Mouse (Mus musculus): Measurements from ENCODE around the gene BC053393. TPM values are rescaled to one million over a fixed set of nuclear protein-coding genes. Genes with fewer than 3 reads are reported as not detected.

BC053393 gene
- not detected in 2 replicates for polyA plus RNA-seq (2015; fragmentation: Nextera tagmentation; extraction: Ambion mirVana)

DNA sequence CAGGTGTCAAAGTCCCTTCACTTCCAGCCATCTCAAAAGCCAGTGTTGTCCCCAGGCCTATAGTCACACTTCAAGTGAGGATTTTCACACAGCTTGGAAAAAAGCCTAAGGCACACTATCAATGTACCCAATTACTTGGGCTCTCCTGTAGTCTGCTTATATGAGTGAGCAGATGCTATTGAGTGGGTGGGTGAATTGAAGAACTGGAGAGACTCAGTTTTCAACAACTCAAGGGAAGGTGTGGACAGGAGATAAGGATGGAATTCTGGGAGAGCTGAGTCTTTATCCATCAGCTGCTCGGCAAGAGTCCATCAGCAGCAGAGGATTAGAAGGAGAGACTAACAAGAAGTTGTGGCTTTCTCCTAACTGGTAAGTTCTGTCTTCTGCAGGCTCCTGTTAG is at the start of gene BC053393:
BC053393 (plus strand) TSS at position 210 of the 400 bp plus-strand sequence.
- no peak for ATAC-seq
- Histone ChIP-seq H3K27me3 (ENCODE audit: control insufficient read depth, insufficient read depth, low read depth, low read length) (no peaks in the 10 kb centered on the region), H3K9ac (ENCODE audit: low read depth, low read length) (no peak within 1 kb of the TSS), H3K4me1 (ENCODE audit: control insufficient read depth, insufficient read depth, low read length) (no peaks in the 10 kb centered on the region), H3K27ac (ENCODE audit: low read length) (no peak within 1 kb of the TSS), H3K4me3 (ENCODE audit: low read depth, low read length) (no peak within 1 kb of the TSS), H3K9me3 (replicated peaks; ENCODE audit: control insufficient read depth, low read length, poor library complexity, severe bottlenecking) (no peaks in the 10 kb centered on the region), H3K36me3 (ENCODE audit: control insufficient read depth, insufficient read depth, low read length) (no peaks in the 10 kb centered on the region), H3K4me2 (ENCODE audit: low read length) (no peak within 1 kb of the TSS)
- 88% methylated on average over 1 of the region's 1 CpGs for WGBS

DNA sequence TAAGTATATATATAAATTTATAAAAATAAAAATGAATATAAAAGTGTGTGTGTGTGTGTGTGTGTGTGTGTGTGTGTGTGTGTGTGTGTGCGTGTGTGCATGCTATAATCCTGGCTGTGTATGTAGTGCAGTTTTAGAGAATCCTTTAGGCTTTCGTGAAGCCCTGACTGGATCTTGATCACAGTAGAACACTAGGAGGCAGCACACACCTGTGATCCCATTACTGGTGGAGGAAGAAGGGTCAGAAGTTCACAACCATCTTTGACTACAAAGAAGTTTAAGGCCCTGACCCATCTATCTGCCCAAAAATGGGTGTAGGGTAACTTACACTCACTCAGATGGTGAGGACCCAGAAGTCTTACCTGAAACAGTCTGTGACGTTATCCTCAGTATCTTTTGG is 48.6 kb upstream of the BC053393 start:
- H3K27me3 ChIP-seq (ENCODE audit: control insufficient read depth, insufficient read depth, low read depth, low read length) = no peaks in the 10 kb centered on the region
- no peak overlapping the region for H3K4me2 ChIP-seq (ENCODE audit: low read length)
- H3K4me3 ChIP-seq (ENCODE audit: low read depth, low read length) = no peak overlapping the region
- no peak for ATAC-seq
- no peak overlapping the region for H3K9ac ChIP-seq (ENCODE audit: low read depth, low read length)
- 84% methylated on average over 3 of the region's 3 CpGs for WGBS
- no peak overlapping the region for H3K27ac ChIP-seq (ENCODE audit: low read length)
- H3K9me3 ChIP-seq (replicated peaks; ENCODE audit: control insufficient read depth, low read length, poor library complexity, severe bottlenecking) = no peaks in the 10 kb centered on the region
- no peaks in the 10 kb centered on the region for H3K4me1 ChIP-seq (ENCODE audit: control insufficient read depth, insufficient read depth, low read length)
- H3K36me3 ChIP-seq (ENCODE audit: control insufficient read depth, insufficient read depth, low read length) = no peaks in the 10 kb centered on the region

DNA sequence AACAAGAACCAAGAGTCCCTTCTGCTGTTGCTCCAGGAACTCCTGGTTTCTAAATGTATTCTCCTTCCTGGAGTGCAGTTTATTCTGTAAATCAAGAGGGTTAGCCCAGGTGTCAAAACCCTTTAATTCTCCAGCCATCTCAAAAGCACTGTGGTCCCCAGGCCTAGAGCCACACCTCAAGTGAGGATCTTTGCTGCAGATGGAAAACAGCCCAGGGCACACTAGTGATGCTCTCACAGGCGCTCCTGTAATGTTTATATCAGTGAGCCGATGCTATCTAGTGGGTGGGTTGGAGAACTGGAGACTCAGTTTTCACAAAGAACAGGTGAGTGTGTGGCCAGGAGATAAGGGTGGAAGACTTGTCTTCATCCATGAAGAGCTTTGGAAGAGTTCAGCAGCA is 47.4 kb upstream of the BC053393 start, which contains the start of gene Gm12169:
Gm12169 (plus strand) TSS at position 301 of the 400 bp plus-strand sequence.
- Histone ChIP-seq H3K27me3 (ENCODE audit: control insufficient read depth, insufficient read depth, low read depth, low read length) (no peaks in the 10 kb centered on the region), H3K36me3 (ENCODE audit: control insufficient read depth, insufficient read depth, low read length) (no peaks in the 10 kb centered on the region), H3K27ac (ENCODE audit: low read length) (no peak within 1 kb of the TSS), H3K9ac (ENCODE audit: low read depth, low read length) (no peak within 1 kb of the TSS), H3K4me3 (ENCODE audit: low read depth, low read length) (no peak within 1 kb of the TSS), H3K4me2 (ENCODE audit: low read length) (no peak within 1 kb of the TSS), H3K9me3 (replicated peaks; ENCODE audit: control insufficient read depth, low read length, poor library complexity, severe bottlenecking) (no peaks in the 10 kb centered on the region), H3K4me1 (ENCODE audit: control insufficient read depth, insufficient read depth, low read length) (no peaks in the 10 kb centered on the region)
- ATAC-seq = no peak
- WGBS = 97% methylated on average over 2 of the region's 2 CpGs

DNA sequence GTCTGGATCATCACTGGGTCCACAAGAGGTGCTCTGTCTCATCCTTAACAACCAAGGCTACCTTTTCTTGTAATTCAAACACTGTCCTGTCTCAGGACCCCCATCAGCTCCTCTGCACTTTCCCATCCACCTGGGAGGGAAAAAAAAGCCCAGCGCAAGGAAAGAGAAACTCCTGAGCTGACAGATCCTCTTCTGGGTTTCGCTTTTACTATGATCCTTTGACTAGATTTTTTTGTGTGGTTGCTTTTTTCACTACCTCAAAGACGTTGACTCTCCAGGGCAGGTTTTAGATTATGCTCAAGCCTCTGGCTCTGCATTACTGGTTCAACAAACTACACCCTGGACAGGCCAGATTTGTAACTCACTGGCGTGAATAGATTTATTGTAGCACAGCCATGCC is 41.2 kb upstream of the BC053393 start:
- no peaks in the 10 kb centered on the region for H3K4me1 ChIP-seq (ENCODE audit: control insufficient read depth, insufficient read depth, low read length)
- no peaks in the 10 kb centered on the region for H3K27me3 ChIP-seq (ENCODE audit: control insufficient read depth, insufficient read depth, low read depth, low read length)
- WGBS = 76% methylated on average over 4 of the region's 4 CpGs
- H3K9me3 ChIP-seq (replicated peaks; ENCODE audit: control insufficient read depth, low read length, poor library complexity, severe bottlenecking) = no peaks in the 10 kb centered on the region
- ATAC-seq = no peak
- H3K27ac ChIP-seq (ENCODE audit: low read length) = no peak overlapping the region
- no peak overlapping the region for H3K4me2 ChIP-seq (ENCODE audit: low read length)
- H3K36me3 ChIP-seq (ENCODE audit: control insufficient read depth, insufficient read depth, low read length) = no peaks in the 10 kb centered on the region
- no peak overlapping the region for H3K4me3 ChIP-seq (ENCODE audit: low read depth, low read length)
- no peak overlapping the region for H3K9ac ChIP-seq (ENCODE audit: low read depth, low read length)

DNA sequence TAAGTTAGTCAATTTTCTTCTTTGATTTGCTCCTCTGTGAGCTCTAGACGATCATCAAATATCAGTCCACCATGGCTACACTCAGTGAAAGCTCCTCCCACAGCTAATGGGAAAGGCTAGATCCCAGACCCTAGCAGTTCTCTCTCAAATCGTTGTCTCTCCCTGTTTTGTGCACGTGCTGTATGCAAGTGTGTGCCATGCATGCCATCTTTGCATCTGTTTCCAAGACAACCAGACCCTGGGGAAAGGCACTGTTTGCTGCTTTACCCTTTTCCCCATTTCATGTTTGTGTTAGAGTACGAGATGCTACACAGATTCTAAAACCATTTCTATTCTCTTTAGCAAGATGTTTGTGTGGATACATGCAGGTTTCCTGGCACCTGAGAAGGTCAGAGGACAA is 34.4 kb upstream of the BC053393 start:
- 58% methylated on average over 4 of the region's 4 CpGs for WGBS
- H3K4me3 ChIP-seq (ENCODE audit: low read depth, low read length) = no peak overlapping the region
- no peak overlapping the region for H3K27ac ChIP-seq (ENCODE audit: low read length)
- H3K4me2 ChIP-seq (ENCODE audit: low read length) = no peak overlapping the region
- no peaks in the 10 kb centered on the region for H3K36me3 ChIP-seq (ENCODE audit: control insufficient read depth, insufficient read depth, low read length)
- no peaks in the 10 kb centered on the region for H3K9me3 ChIP-seq (replicated peaks; ENCODE audit: control insufficient read depth, low read length, poor library complexity, severe bottlenecking)
- H3K27me3 ChIP-seq (ENCODE audit: control insufficient read depth, insufficient read depth, low read depth, low read length) = no peaks in the 10 kb centered on the region
- no peak overlapping the region for H3K9ac ChIP-seq (ENCODE audit: low read depth, low read length)
- ATAC-seq = no peak
- H3K4me1 ChIP-seq (ENCODE audit: control insufficient read depth, insufficient read depth, low read length) = no peaks in the 10 kb centered on the region

DNA sequence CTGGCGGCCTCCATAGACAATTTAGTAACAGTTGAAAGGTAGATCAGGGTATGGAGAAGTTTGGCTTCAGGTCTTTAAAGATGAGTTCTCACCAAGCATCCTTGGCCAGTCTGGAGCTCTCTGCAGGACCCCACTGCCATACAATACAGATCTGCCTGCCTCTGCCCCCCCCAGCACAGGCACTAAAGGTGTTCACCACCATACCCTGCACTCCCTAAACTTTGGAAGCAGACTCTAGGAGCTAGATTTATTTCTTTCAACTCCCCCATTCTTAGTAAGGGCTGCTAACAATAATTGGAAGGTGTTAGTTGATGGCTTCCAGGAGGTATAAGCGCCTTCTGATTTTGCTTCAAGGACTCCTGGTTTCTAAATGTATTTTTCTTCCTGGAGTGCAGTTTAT is 27.8 kb upstream of the BC053393 start:
- Histone ChIP-seq H3K9me3 (replicated peaks; ENCODE audit: control insufficient read depth, low read length, poor library complexity, severe bottlenecking) (no peaks in the 10 kb centered on the region), H3K27me3 (ENCODE audit: control insufficient read depth, insufficient read depth, low read depth, low read length) (no peaks in the 10 kb centered on the region), H3K4me2 (ENCODE audit: low read length) (no peak overlapping the region), H3K36me3 (ENCODE audit: control insufficient read depth, insufficient read depth, low read length) (no peaks in the 10 kb centered on the region), H3K9ac (ENCODE audit: low read depth, low read length) (no peak overlapping the region), H3K27ac (ENCODE audit: low read length) (no peak overlapping the region), H3K4me3 (ENCODE audit: low read depth, low read length) (no peak overlapping the region), H3K4me1 (ENCODE audit: control insufficient read depth, insufficient read depth, low read length) (no peaks in the 10 kb centered on the region)
- ATAC-seq = no peak
- 88% methylated on average over 2 of the region's 2 CpGs for WGBS

DNA sequence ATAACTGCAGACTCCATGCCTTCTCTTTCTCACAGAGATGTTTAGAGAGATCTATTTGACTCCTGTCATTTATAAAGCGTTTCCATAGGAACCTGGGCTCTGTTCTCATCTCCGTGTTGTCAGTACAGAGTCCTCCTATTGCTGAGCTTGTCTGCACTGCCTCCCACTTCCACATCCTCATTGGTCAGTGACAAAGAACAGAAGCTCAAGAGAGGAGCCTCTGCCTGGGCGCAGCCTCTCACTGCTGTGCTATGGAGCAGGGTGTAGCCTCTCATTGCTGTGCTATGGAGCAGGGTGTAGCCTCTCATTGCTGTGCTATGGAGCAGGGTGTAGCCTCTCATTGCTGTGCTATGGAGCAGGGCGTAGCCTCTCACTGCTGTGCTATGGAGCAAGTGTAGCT is 21.6 kb upstream of the BC053393 start:
- no peak overlapping the region for H3K27ac ChIP-seq (ENCODE audit: low read length)
- WGBS = 83% methylated on average over 4 of the region's 4 CpGs
- H3K4me2 ChIP-seq (ENCODE audit: low read length) = no peak overlapping the region
- no peak for ATAC-seq
- H3K36me3 ChIP-seq (ENCODE audit: control insufficient read depth, insufficient read depth, low read length) = no peaks in the 10 kb centered on the region
- no peaks in the 10 kb centered on the region for H3K4me1 ChIP-seq (ENCODE audit: control insufficient read depth, insufficient read depth, low read length)
- no peaks in the 10 kb centered on the region for H3K9me3 ChIP-seq (replicated peaks; ENCODE audit: control insufficient read depth, low read length, poor library complexity, severe bottlenecking)
- no peaks in the 10 kb centered on the region for H3K27me3 ChIP-seq (ENCODE audit: control insufficient read depth, insufficient read depth, low read depth, low read length)
- H3K4me3 ChIP-seq (ENCODE audit: low read depth, low read length) = no peak overlapping the region
- no peak overlapping the region for H3K9ac ChIP-seq (ENCODE audit: low read depth, low read length)

DNA sequence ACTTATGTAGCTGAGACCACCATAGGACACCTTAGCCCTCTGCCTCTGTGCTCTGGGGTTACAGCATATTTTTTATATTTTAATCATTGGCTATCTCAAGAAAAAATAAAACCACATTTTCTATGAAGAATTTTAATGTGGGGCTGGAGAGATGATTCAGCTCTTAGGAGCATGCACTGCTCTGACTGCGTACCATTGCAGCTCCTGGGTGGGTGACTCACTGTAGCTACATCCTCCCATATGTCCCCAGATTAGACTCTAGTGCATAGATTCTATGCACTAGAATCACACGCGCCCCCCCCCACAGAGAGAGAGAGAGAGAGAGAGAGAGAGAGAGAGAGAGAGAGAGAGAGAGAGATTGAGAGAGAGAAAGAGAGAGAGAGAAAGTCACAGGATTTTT is 18.6 kb upstream of the BC053393 start:
- Histone ChIP-seq H3K4me1 (ENCODE audit: control insufficient read depth, insufficient read depth, low read length) (no peaks in the 10 kb centered on the region), H3K27me3 (ENCODE audit: control insufficient read depth, insufficient read depth, low read depth, low read length) (no peaks in the 10 kb centered on the region), H3K27ac (ENCODE audit: low read length) (no peak overlapping the region), H3K36me3 (ENCODE audit: control insufficient read depth, insufficient read depth, low read length) (no peaks in the 10 kb centered on the region), H3K9ac (ENCODE audit: low read depth, low read length) (no peak overlapping the region), H3K9me3 (replicated peaks; ENCODE audit: control insufficient read depth, low read length, poor library complexity, severe bottlenecking) (no peaks in the 10 kb centered on the region), H3K4me2 (ENCODE audit: low read length) (no peak overlapping the region), H3K4me3 (ENCODE audit: low read depth, low read length) (no peak overlapping the region)
- no peak for ATAC-seq
- 98% methylated on average over 3 of the region's 3 CpGs for WGBS

DNA sequence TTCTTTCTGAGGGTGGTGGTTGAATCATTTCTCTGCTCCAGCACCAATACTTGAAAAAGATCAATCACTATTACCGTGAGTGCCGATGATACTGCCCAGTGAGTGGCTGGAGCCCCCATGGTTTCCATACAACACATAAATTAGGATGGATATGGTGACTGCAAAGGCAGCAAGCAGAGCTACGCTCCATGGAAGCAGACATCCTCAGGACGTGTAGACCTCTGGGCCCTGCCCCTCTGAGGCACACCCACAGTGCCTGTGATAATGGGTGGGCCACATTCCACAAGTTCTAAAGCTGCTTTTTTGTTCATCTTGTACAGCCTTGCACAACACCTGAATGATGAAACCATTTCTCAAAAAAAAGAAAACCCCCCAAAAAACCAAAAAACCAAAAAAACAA is 10.2 kb upstream of the BC053393 start:
- H3K27me3 ChIP-seq (ENCODE audit: control insufficient read depth, insufficient read depth, low read depth, low read length) = no peaks in the 10 kb centered on the region
- H3K9me3 ChIP-seq (replicated peaks; ENCODE audit: control insufficient read depth, low read length, poor library complexity, severe bottlenecking) = no peaks in the 10 kb centered on the region
- H3K9ac ChIP-seq (ENCODE audit: low read depth, low read length) = no peak overlapping the region
- no peaks in the 10 kb centered on the region for H3K4me1 ChIP-seq (ENCODE audit: control insufficient read depth, insufficient read depth, low read length)
- no peaks in the 10 kb centered on the region for H3K36me3 ChIP-seq (ENCODE audit: control insufficient read depth, insufficient read depth, low read length)
- no peak overlapping the region for H3K27ac ChIP-seq (ENCODE audit: low read length)
- 81% methylated on average over 4 of the region's 4 CpGs for WGBS
- ATAC-seq = no peak
- no peak overlapping the region for H3K4me2 ChIP-seq (ENCODE audit: low read length)
- no peak overlapping the region for H3K4me3 ChIP-seq (ENCODE audit: low read depth, low read length)

DNA sequence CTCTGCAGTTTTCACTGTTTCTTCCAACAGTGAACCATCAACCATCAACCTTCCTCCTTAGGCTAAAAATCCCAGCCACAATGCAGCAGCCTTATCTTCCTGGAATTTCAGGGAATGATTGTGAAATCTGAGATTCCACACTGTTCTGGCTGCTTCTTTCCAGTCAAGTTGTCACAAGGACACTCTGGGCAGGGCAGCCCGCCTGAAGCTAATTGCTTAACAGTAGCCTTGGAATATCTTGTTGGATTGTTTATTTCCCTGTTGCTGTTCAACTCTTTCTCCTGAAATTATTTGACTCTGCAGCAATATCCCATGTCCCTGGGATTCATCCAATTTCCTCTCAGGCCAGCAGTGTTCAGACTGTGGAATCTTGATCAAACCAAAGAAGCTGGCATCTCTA is 6.7 kb upstream of the BC053393 start:
- ATAC-seq = no peak
- H3K27me3 ChIP-seq (ENCODE audit: control insufficient read depth, insufficient read depth, low read depth, low read length) = no peaks in the 10 kb centered on the region
- H3K9ac ChIP-seq (ENCODE audit: low read depth, low read length) = no peak overlapping the region
- H3K4me1 ChIP-seq (ENCODE audit: control insufficient read depth, insufficient read depth, low read length) = no peaks in the 10 kb centered on the region
- no peaks in the 10 kb centered on the region for H3K36me3 ChIP-seq (ENCODE audit: control insufficient read depth, insufficient read depth, low read length)
- WGBS = 80% methylated on average over 1 of the region's 1 CpGs
- H3K4me2 ChIP-seq (ENCODE audit: low read length) = no peak overlapping the region
- no peaks in the 10 kb centered on the region for H3K9me3 ChIP-seq (replicated peaks; ENCODE audit: control insufficient read depth, low read length, poor library complexity, severe bottlenecking)
- no peak overlapping the region for H3K27ac ChIP-seq (ENCODE audit: low read length)
- H3K4me3 ChIP-seq (ENCODE audit: low read depth, low read length) = no peak overlapping the region
